Mouse (Mus musculus): ENCODE data around the gene Dhrs7. TPM values are rescaled to one million over a fixed set of nuclear protein-coding genes. Genes with fewer than 3 reads are reported as not detected.

Gene Dhrs7
- polyA plus RNA-seq, 1 experiment from 2014 or later: 47.2 TPM

- Histone ChIP-seq H3K9me3 (replicated peaks) (no peaks in the 10 kb centered on the region), H3K4me3 (replicated peaks) (no peak overlapping the region), H3K4me2 (replicated peaks) (no peak overlapping the region), H3K27ac (replicated peaks) (no peak overlapping the region), H3K9ac (no peak overlapping the region), H3K36me3 (no peaks in the 10 kb centered on the region), H3K4me1 (no peaks in the 10 kb centered on the region), H3K27me3 (no peaks in the 10 kb centered on the region)
- no peak for ATAC-seq (ENCODE audit: insufficient number of reproducible peaks, low FRiP score, low TSS enrichment, low read depth)
- 87% methylated on average over 16 of the region's 16 CpGs for WGBS
These were observed 8.9 kb downstream of the Dhrs7 start for GRCm38 (mm10) chr12:72655775-72656174.

GRCm38 (mm10) chr12:72654698-72655097 lies 10.0 kb downstream of the Dhrs7 start:
- no peaks in the 10 kb centered on the region for H3K36me3 ChIP-seq
- no peak overlapping the region for H3K4me2 ChIP-seq (replicated peaks)
- no peak overlapping the region for H3K27ac ChIP-seq (replicated peaks)
- WGBS: 12% methylated on average over 4 of the region's 4 CpGs
- no peak overlapping the region for H3K9ac ChIP-seq
- no peaks in the 10 kb centered on the region for H3K4me1 ChIP-seq
- no peak overlapping the region for H3K4me3 ChIP-seq (replicated peaks)
- no peak for ATAC-seq (ENCODE audit: insufficient number of reproducible peaks, low FRiP score, low TSS enrichment, low read depth)
- no peaks in the 10 kb centered on the region for H3K9me3 ChIP-seq (replicated peaks)
- no peaks in the 10 kb centered on the region for H3K27me3 ChIP-seq

GRCm38 (mm10) chr12:72649611-72650330 lies 14.9 kb downstream of the Dhrs7 start, which contains the start of gene Gm4756:
TSS of gene Gm4756 (minus strand) at chr12:72649661.
- WGBS: 74% methylated on average over 11 of the region's 11 CpGs
- Histone ChIP-seq H3K4me1 (no peaks in the 10 kb centered on the region), H3K9me3 (replicated peaks) (no peaks in the 10 kb centered on the region), H3K27me3 (no peaks in the 10 kb centered on the region), H3K4me2 (replicated peaks) (no peak within 1 kb of the TSS), H3K4me3 (replicated peaks) (no peak within 1 kb of the TSS), H3K9ac (no peak within 1 kb of the TSS), H3K36me3 (no peaks in the 10 kb centered on the region), H3K27ac (replicated peaks) (no peak within 1 kb of the TSS)
- no peak for ATAC-seq (ENCODE audit: insufficient number of reproducible peaks, low FRiP score, low TSS enrichment, low read depth)

GRCm38 (mm10) chr12:72648921-72649320 lies 15.8 kb downstream of the Dhrs7 start:
- no peaks in the 10 kb centered on the region for H3K9me3 ChIP-seq (replicated peaks)
- no peak overlapping the region for H3K27ac ChIP-seq (replicated peaks)
- H3K4me2 ChIP-seq (replicated peaks): no peak overlapping the region
- H3K36me3 ChIP-seq: no peaks in the 10 kb centered on the region
- no peak overlapping the region for H3K4me3 ChIP-seq (replicated peaks)
- H3K27me3 ChIP-seq: no peaks in the 10 kb centered on the region
- WGBS: 90% methylated on average over 14 of the region's 14 CpGs
- H3K9ac ChIP-seq: no peak overlapping the region
- no peaks in the 10 kb centered on the region for H3K4me1 ChIP-seq
- no peak for ATAC-seq (ENCODE audit: insufficient number of reproducible peaks, low FRiP score, low TSS enrichment, low read depth)

GRCm38 (mm10) chr12:72638025-72638424 lies 26.7 kb downstream of the Dhrs7 start:
- Histone ChIP-seq H3K4me2 (replicated peaks) (no peak overlapping the region), H3K9ac (no peak overlapping the region), H3K36me3 (no peaks in the 10 kb centered on the region), H3K4me1 (no peaks in the 10 kb centered on the region), H3K9me3 (replicated peaks) (no peaks in the 10 kb centered on the region), H3K27me3 (no peaks in the 10 kb centered on the region), H3K4me3 (replicated peaks) (no peak overlapping the region), H3K27ac (replicated peaks) (no peak overlapping the region)
- WGBS: 77% methylated on average over 3 of the region's 3 CpGs
- ATAC-seq (ENCODE audit: insufficient number of reproducible peaks, low FRiP score, low TSS enrichment, low read depth): no peak

- no peak for ATAC-seq (ENCODE audit: insufficient number of reproducible peaks, low FRiP score, low TSS enrichment, low read depth)
- Histone ChIP-seq H3K36me3 (no peaks in the 10 kb centered on the region), H3K27me3 (no peaks in the 10 kb centered on the region), H3K4me2 (replicated peaks) (no peak overlapping the region), H3K4me1 (no peaks in the 10 kb centered on the region), H3K27ac (replicated peaks) (no peak overlapping the region), H3K9ac (no peak overlapping the region), H3K9me3 (replicated peaks) (no peaks in the 10 kb centered on the region), H3K4me3 (replicated peaks) (no peak overlapping the region)
- WGBS: 88% methylated on average over 7 of the region's 7 CpGs
These were observed 36.0 kb downstream of the Dhrs7 start for GRCm38 (mm10) chr12:72628751-72629150.

- Histone ChIP-seq H3K36me3 (no peaks in the 10 kb centered on the region), H3K4me1 (no peaks in the 10 kb centered on the region), H3K4me3 (replicated peaks) (no peak overlapping the region), H3K27me3 (no peaks in the 10 kb centered on the region), H3K9me3 (replicated peaks) (no peaks in the 10 kb centered on the region), H3K9ac (no peak overlapping the region), H3K4me2 (replicated peaks) (no peak overlapping the region), H3K27ac (replicated peaks) (no peak overlapping the region)
- no peak for ATAC-seq (ENCODE audit: insufficient number of reproducible peaks, low FRiP score, low TSS enrichment, low read depth)
- WGBS: 67% methylated on average over 5 of the region's 5 CpGs
These were observed 41.7 kb downstream of the Dhrs7 start for GRCm38 (mm10) chr12:72622853-72623496.

- H3K36me3 ChIP-seq: no peaks in the 10 kb centered on the region
- WGBS: 92% methylated on average over 1 of the region's 1 CpGs
- H3K4me2 ChIP-seq (replicated peaks): no peak overlapping the region
- no peak overlapping the region for H3K4me3 ChIP-seq (replicated peaks)
- no peak for ATAC-seq (ENCODE audit: insufficient number of reproducible peaks, low FRiP score, low TSS enrichment, low read depth)
- H3K9ac ChIP-seq: no peak overlapping the region
- no peaks in the 10 kb centered on the region for H3K9me3 ChIP-seq (replicated peaks)
- no peaks in the 10 kb centered on the region for H3K4me1 ChIP-seq
- H3K27ac ChIP-seq (replicated peaks): no peak overlapping the region
- H3K27me3 ChIP-seq: no peaks in the 10 kb centered on the region
These were observed 43.3 kb downstream of the Dhrs7 start for GRCm38 (mm10) chr12:72621441-72621840.

- Histone ChIP-seq H3K9me3 (replicated peaks) (no peaks in the 10 kb centered on the region), H3K27ac (replicated peaks) (no peak overlapping the region), H3K4me1 (no peaks in the 10 kb centered on the region), H3K4me2 (replicated peaks) (no peak overlapping the region), H3K27me3 (no peaks in the 10 kb centered on the region), H3K4me3 (replicated peaks) (no peak overlapping the region), H3K36me3 (no peaks in the 10 kb centered on the region), H3K9ac (no peak overlapping the region)
- ATAC-seq (ENCODE audit: insufficient number of reproducible peaks, low FRiP score, low TSS enrichment, low read depth): no peak
- WGBS: 91% methylated on average over 7 of the region's 7 CpGs
These were observed 43.9 kb downstream of the Dhrs7 start for GRCm38 (mm10) chr12:72620856-72621255.

GRCm38 (mm10) chr12:72612053-72612452 lies 52.7 kb downstream of the Dhrs7 start:
- Histone ChIP-seq H3K27me3 (no peaks in the 10 kb centered on the region), H3K9me3 (replicated peaks) (no peaks in the 10 kb centered on the region), H3K27ac (replicated peaks) (no peak overlapping the region), H3K9ac (no peak overlapping the region), H3K4me2 (replicated peaks) (no peak overlapping the region), H3K4me1 (no peaks in the 10 kb centered on the region), H3K4me3 (replicated peaks) (no peak overlapping the region), H3K36me3 (no peaks in the 10 kb centered on the region)
- ATAC-seq (ENCODE audit: insufficient number of reproducible peaks, low FRiP score, low TSS enrichment, low read depth): no peak
- 87% methylated on average over 3 of the region's 3 CpGs for WGBS
